ENCODE assay signal across 10 mouse cellular contexts in the genomic region with DNA sequence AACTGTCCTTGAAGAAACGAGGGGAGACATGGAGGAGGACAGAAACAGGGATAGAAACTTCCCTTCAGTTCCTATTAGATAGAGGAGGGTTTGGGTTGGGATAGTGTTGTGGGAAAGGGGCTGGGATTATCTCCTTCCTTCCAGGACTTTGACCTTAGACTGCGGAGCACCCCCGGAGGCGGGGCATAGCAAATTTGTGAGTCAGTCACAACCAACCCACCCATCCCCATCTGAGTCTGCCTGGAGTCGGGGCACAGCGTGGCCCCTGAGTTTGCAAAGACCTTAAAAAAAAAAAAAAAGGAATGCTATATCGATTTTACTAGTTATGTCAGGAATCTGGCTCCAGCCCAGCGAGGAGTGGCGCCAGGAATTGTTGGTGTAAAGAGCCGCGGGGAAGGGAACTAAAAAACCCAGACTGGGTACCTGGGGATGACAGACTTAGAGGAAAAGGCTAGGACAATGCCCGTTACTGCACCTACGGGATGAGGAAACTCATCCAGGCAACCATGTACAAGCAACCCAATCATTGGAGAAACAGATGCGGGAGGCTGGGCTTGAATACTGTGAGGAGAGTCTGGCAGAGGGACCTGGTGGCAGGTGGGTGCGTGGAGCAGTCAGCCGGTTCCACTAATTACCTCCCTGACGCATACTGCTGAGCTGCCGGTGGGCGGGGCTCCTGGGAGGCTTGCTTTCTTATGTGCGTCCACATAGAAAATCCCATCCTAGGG. TPM values are rescaled to one million over a fixed set of nuclear protein-coding genes. Genes with fewer than 3 reads are reported as not detected.
DNase-seq lines count a peak whose midpoint lies in the region; ATAC-seq lines count a peak whose summit lies in the region.
"Had no signal": no experiment of that assay in that cellular context is flagged by ENCODE, and none has a peak within 500 bp of the region (broad histone marks: within the 10 kb centered on the region; RNA-seq: fewer than 3 reads in every experiment).

No protein-coding gene starts in this region.

- H3K9ac ChIP-seq in forebrain, embryonic 14.5 days (ENCODE audit: low read length): no peak overlapping the region

- peak overlapping the region; percentile 36 for H3K4me2 ChIP-seq in forebrain, embryonic 14.5 days (ENCODE audit: low read length)

- 0 out of 2 replicates have a peak overlapping the region, but pooled peaks have one; percentile 11 for H3K4me3 ChIP-seq in forebrain, embryonic 14.5 days (ENCODE audit: low read depth, low read length)
- H3K4me3 ChIP-seq in midbrain, embryonic 10.5 days: peak overlapping the region; percentile 29; the same call in 1 of the 2 replicates

- WGBS in forebrain, embryonic 14.5 days: 8% methylated on average over 20 of the region's 20 CpGs
- 16% methylated on average over 20 of the region's 20 CpGs for WGBS in midbrain, embryonic 10.5 days

- no peaks in the 10 kb centered on the region for H3K9me3 ChIP-seq in forebrain, embryonic 14.5 days (replicated peaks; ENCODE audit: control insufficient read depth, low read length)
- no peaks in the 10 kb centered on the region for H3K9me3 ChIP-seq in midbrain, embryonic 10.5 days (replicated peaks)

- peak; percentile 10 for DNase-seq in adrenal gland, postnatal 25 days
- no peak for DNase-seq in adrenal gland, postnatal 14 days
- peak; percentile 10 to 23 for DNase-seq in adrenal gland, postnatal 36 days
- peak; percentile 68 for DNase-seq in forebrain, embryonic 14.5 days (ENCODE audit: low spot score)
- DNase-seq in layer of hippocampus, adult 8-10 months (ENCODE audit: low spot score in 2 of 2): peak; percentile 51 to 61
- DNase-seq in midbrain, embryonic 10.5 days (ENCODE audit: low spot score): peak; percentile 15
- no peak for DNase-seq in ovary, postnatal 10 days (ENCODE audit: low spot score)
- no peak for DNase-seq in MN1 (ENCODE audit: low spot score)

- ATAC-seq in forebrain, embryonic 14.5 days: peak; percentile 90

- peaks cover 3% of the 10 kb centered on the region for H3K4me1 ChIP-seq in forebrain, embryonic 14.5 days (ENCODE audit: control insufficient read depth, insufficient read depth, low read length)
- H3K4me1 ChIP-seq in midbrain, embryonic 10.5 days: peaks cover 16% of the 10 kb centered on the region

- peaks cover 4% of the 10 kb centered on the region; the same call in 1 of the 2 replicates for H3K36me3 ChIP-seq in forebrain, embryonic 14.5 days (ENCODE audit: control insufficient read depth, insufficient read depth, low read length)
- 0 out of 2 replicates have a peak, but pooled peaks cover under 1% of the 10 kb centered on the region for H3K36me3 ChIP-seq in midbrain, embryonic 10.5 days

- H3K27me3 ChIP-seq in forebrain, embryonic 14.5 days (replicated peaks; ENCODE audit: control insufficient read depth, insufficient read depth, low read length): no peaks in the 10 kb centered on the region
- H3K27me3 ChIP-seq in midbrain, embryonic 10.5 days (ENCODE audit: low read depth, poor library complexity, severe bottlenecking): peaks cover 18% of the 10 kb centered on the region

- no peak overlapping the region for H3K27ac ChIP-seq in forebrain, embryonic 14.5 days (ENCODE audit: low read depth, low read length)
- H3K27ac ChIP-seq in midbrain, embryonic 10.5 days (replicated peaks): no peak overlapping the region

RNA-seq across cellular contexts. Expression of gene Tex37, which starts 6.9 kb away (rescaled TPM):
- not detected in 2 replicates for total RNA-seq in adrenal gland, postnatal 25 days (2021)
- not detected in 2 replicates for total RNA-seq in adrenal gland, postnatal 14 days (2021)
- not detected for total RNA-seq in adrenal gland, postnatal 36 days (2021)
- not detected in 2 replicates for polyA plus RNA-seq in forebrain, embryonic 14.5 days (2014; fragmentation: Nextera tagmentation; extraction: Ambion mirVana)
- total RNA-seq in layer of hippocampus, adult 8-10 months (2022): not detected
- polyA plus RNA-seq in midbrain, embryonic 10.5 days (2016; fragmentation: Nextera tagmentation; extraction: Ambion mirVana): not detected in 2 replicates
- polyA plus RNA-seq: C2C12; spleen, adult 2 months had no signal

RNA-seq across cellular contexts. Expression of gene Foxi3, which starts 44.5 kb away (rescaled TPM):
- not detected in 2 replicates for total RNA-seq in adrenal gland, postnatal 25 days (2021)
- not detected in 2 replicates for total RNA-seq in adrenal gland, postnatal 14 days (2021)
- total RNA-seq in adrenal gland, postnatal 36 days (2021): not detected
- not detected in 2 replicates for polyA plus RNA-seq in forebrain, embryonic 14.5 days (2014; fragmentation: Nextera tagmentation; extraction: Ambion mirVana)
- total RNA-seq in layer of hippocampus, adult 8-10 months (2022): not detected
- polyA plus RNA-seq in midbrain, embryonic 10.5 days (2016; fragmentation: Nextera tagmentation; extraction: Ambion mirVana): 0.10 TPM in 1 of 2 replicates, not detected in the other
- polyA plus RNA-seq: C2C12; spleen, adult 2 months had no signal

Comparison
In these comparisons a context has a peak if more than half of its experiments do, and no peak if none do; other contexts are left out.
1. DNase-seq: peak in adrenal gland, postnatal 25 days (single experiment), adrenal gland, postnatal 36 days (2 of 2), forebrain, embryonic 14.5 days (single experiment), layer of hippocampus, adult 8-10 months (2 of 2) and midbrain, embryonic 10.5 days (single experiment); none in adrenal gland, postnatal 14 days (single experiment), ovary, postnatal 10 days (single experiment) and MN1 (single experiment).